Mouse (Mus musculus): ENCODE measurements at regions not wholly inside any gene's neighbourhood (a gene's known extent, or its start where the extent isn't known, plus 50 kb on each side); places are given as distances from the start of the nearest gene placed in this dataset.

GRCm38 (mm10) chr5:77805796-77806195 lies 398.0 kb upstream of the Igfbp7 start:
- no peak for TF ChIP-seq CTCF (IDR thresholded peaks at IDR 0.05; ENCODE audit: control insufficient read depth, insufficient read depth, insufficient read length)
- no peak for TF ChIP-seq MAX (IDR thresholded peaks at IDR 0.05)
- no peak for TF ChIP-seq CEBPB (IDR thresholded peaks at IDR 0.05; ENCODE audit: low read depth)
- TF ChIP-seq USF1 (IDR thresholded peaks at IDR 0.05; ENCODE audit: low read depth) = no peak
- TF ChIP-seq MYOD1 (IDR thresholded peaks at IDR 0.05; ENCODE audit: control insufficient read depth, insufficient read length, low read depth) = no peak
- TF ChIP-seq MYOG (IDR thresholded peaks at IDR 0.05; ENCODE audit: control insufficient read depth, extremely low read depth, insufficient read length) = no peak
- TF ChIP-seq FOSL1 (IDR thresholded peaks at IDR 0.05; ENCODE audit: insufficient read depth, low read length, poor library complexity, severe bottlenecking) = no peak
